Mouse (Mus musculus) heart, postnatal 14 days (tissue): ENCODE results near the gene Clec2g. TPM values are rescaled to one million over a fixed set of nuclear protein-coding genes. Genes with fewer than 3 reads are reported as not detected.
"Not testable (repeated sequence)": the region's sequence is repeated elsewhere in the genome, so short reads cannot be mapped to it uniquely, and the experiment has no call there.

Experiments
- DNase-seq, 2 experiments: peaks; one replicate each; pipeline ENCODE4 v3.0.0; 2021 to 2022
- intact Hi-C: fragments of 180-260 bp; cut with DNase I; formaldehyde crosslinking; loops from one replicate; pipeline ENCODE4 v1.15.1; 2025
- long read RNA-seq, 2 experiments: library from polyadenylated mRNA; stranded (forward); transcript quantifications; one replicate each; pipeline ENCODE4 v2.0.0; 2021
- total RNA-seq, 2 experiments: library from RNA; stranded (reverse); gene quantifications; 2 replicates each; pipeline ENCODE4 v1.2.3; 2021

Clec2g gene
- total RNA-seq: 1 to 10 TPM; 2.7 to 3.4 TPM
- long read RNA-seq, experiment 1: 0 reads
- long read RNA-seq, experiment 2: 0 reads

- intact Hi-C loops, DNase-seq: not testable (repeated sequence)
These were observed at the start of gene Clec2g for GRCm38 (mm10) chr6:128934081-128934480. Gene Clec2g (plus strand): TSS chr6:128934381.

DNA sequence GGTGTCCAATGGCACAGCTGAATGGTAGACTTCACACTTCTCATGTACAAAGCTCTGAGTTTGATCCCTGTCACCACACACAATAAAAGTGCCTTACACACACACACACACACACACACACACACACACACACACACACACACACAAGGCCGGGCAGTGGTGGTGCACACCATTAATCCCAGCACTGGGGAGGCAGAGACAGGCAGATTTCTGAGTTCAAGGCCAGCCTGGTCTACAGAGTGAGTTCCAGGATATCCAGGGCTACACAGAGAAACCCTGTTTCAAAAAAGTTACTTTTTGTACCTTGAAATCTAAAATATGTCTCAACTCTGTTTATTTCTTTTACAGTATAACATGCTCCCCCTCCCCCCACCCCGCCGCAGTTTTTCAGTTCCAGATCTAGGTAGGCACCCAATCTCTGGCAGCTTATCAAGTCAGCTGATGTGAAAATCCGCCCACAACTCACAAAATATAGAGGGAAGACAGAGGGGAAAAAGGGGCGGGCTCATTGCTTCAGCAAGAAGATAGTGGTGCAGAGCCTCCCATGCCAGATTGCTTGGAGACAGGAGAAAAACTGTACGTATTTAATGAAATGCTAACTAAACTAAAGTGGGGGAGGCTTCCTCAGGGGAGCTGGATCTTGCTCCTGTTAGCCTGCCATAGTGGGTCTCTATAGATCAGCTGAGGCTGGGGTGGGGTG lies 46.9 kb upstream of the Clec2g start, which contains the start of gene Clec2i:
TSS of gene Clec2i (plus strand) at position 498 of the 700 bp plus-strand sequence.
- DNase-seq: not testable (repeated sequence)
- intact Hi-C loops: loop anchor here (10.0 kb wide), 1 partner anchor 232 kb away; no protein-coding TSS in a partner anchor

- intact Hi-C loops: loop anchor here (10.0 kb wide), 1 partner anchor 234 kb away; no protein-coding TSS in a partner anchor
- no peak for DNase-seq
These were observed 45.3 kb upstream of the Clec2g start for GRCm38 (mm10) chr6:128888834-128889233.

GRCm38 (mm10) chr6:128890948-128891355 lies 43.2 kb upstream of the Clec2g start, which contains the start of gene BC035044:
Gene BC035044 (minus strand): TSS chr6:128891126.
- DNase-seq: no peak
- intact Hi-C loops: no loop called here

- intact Hi-C loops: no loop called here
These were observed 38.7 kb upstream of the Clec2g start for GRCm38 (mm10) chr6:128895404-128896001.

DNA sequence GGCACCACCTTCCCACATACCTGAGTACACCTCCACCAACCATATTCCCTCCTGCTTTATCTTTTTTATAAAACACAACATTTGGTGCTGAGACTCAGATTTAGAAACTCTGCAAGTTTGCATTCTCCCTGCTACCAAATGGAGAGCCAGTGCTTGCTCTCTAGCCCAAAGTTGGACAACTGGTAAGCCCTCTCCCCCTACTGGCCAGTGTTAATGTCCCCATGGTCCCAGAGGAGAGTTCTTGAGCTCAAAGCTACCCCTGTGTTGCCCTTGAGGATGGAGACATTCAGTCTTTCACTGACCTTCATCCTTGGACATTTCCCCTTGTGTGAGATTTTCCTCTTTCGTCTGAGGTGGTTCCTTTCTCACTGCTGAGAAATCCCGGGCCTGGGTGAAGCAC lies 34.1 kb upstream of the Clec2g start:
- intact Hi-C loops: no loop called here
- no peak for DNase-seq

More at GRCm38 (mm10) chr6:128895404-128896001, 38.7 kb upstream of the Clec2g start:
- no peak for DNase-seq

DNA sequence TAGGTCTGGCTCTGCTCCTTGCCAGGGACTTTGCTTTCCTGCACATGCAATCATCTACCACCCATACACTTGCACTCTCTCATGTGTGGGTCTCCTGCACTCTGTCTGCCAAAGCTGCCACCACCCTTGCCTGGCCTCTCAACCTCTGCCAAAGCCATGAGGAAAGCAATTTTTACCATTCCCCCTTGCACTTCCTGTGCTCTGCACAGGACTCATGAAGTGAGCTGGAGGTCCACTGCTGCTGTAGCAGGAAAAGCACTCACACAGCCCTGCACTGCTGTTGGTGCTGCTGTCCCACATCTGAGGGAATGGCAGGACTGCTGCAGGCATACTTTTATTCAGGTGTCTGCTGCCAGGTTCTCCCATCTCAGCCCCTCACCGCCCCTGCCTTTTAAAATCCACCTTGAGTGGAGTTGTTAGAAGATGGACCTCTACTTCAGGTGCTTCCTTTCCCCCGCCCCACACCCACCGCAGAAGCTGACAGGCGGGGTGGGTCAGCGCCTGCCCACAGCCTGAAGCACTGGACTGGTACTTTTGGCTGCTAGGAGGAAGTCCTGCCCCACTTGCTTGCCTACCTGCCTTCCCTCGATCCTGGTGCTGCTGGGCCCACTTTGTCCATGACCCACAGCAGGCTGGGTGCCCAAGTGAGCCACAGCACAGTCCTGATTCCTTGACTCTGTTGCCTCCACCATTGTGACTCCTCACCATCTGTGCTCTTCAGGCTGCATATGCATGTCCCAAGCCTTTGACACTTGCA lies 33.2 kb upstream of the Clec2g start:
- intact Hi-C loops, DNase-seq: not testable (repeated sequence)

DNA sequence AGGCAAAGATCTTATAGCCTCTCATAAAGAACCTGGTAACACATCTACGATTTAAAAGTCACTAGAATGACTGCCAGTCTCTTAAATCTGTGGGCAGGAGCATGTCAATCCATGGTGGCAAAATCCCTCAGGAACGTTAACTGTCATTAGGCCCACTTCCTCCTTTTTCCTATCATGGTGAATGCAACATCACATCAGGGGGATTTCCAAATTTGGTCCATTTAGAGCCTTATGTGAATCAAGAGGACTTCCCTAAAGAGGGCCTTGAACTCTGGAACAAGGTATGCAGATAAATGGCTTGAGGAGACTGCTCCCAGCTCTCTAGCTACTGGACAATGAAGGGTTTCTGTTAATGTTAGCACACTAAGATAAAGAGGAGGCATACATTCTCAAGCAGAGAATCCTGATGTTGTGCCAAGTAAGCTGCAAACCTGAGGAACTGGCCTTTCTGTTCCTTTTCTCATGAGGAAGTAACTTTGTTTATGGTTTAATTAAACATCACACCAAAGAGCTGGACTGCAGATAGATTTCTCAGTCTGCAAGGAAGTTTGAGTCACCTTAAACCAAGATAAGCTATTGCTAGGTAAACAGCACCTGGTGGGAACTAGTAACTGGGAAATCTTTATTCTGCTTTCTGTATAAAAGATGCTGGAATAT lies 20.5 kb upstream of the Clec2g start:
- intact Hi-C loops: no loop called here
- DNase-seq: no peak

DNA sequence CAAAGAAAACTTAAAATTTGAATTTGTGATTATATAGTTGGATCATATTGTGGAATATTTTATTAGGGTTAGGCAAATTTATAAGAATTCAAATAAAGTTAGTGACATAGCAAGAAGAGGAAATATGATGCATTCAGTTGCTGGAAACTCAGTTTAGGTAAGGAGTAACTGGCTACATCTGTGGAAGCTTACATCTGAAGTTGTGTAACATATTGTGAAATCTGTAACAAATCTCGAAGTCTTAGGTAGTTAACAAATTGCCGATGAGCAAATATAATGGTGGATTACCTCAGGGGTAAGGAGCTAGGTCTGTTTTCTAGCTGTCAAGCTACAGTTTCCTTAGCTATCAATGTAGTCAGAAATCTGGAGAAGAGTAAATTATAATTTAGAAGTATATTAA lies 16.9 kb upstream of the Clec2g start:
- intact Hi-C loops: no loop called here
- DNase-seq: no peak

DNA sequence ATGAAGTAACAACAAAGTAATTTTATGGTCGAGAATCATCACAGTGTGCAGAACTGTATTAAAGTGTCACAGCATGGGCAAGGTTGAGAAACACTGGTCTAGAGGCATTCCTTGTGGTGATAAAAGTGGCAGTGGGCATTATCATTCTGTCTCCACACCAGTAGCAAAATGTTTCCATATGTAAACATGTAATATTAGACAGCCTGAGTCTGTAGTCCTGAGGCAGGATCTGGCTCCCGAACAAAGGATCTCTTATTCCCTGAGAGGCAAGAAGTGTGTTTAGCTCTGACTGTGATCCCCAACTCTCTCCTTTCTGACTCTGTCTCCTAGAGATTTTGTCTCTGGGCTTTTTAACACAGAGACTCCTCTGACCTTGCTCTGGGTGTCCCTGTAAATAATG lies 1.1 kb upstream of the Clec2g start:
- no peak for DNase-seq
- intact Hi-C loops: no loop called here

DNA sequence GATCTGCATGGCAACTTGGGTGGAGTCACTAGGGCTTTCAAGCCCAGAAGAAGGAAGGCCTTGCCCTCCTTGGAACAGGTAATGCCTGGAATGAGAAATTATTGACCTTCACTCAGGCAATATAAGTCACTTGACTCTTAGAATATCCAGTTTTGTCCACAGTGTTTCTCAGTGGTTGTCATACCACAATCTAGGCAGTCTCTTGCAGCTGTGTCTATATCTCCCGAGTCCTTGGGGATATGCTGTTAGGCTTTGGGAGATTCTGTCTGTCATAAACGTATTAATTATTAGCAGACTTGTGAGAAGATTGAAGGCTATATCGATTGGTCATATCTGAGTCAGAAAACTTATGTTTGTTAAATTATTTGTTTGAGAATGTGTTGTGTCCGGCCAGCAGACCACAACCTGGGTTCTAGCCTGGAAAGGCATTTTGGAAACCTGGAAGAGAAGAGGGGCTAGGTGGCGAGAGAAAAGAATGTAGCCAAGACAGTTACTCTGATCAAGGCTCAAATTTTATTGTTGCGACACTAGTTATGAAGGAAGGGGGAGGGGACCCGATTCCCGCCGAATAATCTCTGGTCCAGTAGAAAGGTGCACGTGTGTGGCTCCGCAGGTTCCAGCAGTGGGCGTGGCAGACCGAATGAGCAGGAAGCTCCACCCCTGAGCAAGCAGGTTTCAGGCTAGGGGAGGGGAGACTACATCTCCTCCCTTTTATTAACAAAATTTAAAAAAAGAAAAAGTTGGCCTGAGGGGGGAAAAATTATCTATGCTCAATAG lies 1.9 kb downstream of the Clec2g start:
- DNase-seq, intact Hi-C loops: not testable (repeated sequence)

DNA sequence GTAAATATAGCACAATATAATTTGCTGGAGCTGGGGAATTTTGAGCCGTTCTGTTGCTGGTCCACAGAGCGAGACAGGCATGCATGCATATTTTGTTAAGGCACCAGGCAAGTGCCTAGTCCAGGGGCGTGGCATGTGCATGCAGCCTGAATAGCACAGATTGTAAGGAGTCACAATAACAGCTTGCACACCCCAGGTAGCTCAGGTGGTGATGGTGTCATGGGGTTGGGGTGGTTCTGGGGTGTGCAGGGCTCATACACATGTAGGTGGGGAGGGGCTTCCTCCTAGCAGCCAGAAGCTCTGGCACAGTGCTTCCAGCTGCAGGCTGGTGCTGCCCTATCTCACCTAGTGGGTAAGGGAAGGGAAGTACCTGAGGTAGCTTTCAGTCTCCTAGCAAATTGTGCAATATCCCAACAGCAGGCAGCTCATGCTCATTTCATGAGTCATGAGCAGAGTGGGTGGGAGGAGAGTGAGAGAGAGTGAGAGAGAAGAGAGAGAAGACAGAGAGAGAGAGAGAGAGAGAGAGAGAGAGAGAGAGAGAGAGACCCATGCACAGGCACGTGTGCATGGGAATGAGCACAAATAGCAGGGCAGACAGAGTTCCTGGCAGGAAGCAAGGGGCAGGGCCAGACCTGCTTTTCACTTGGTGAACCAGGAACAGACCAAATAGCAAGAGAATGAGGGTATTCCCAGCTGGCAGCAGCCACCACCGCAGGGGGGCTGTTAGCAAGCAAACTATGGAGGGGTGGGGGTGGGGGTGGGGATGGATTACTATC lies 7.7 kb downstream of the Clec2g start:
- DNase-seq: no peak
- intact Hi-C loops: no loop called here

- no peak for DNase-seq
- intact Hi-C loops: loop anchor here (2.0 kb wide), 1 partner anchor 105 kb away; no protein-coding TSS in a partner anchor
These were observed 11.4 kb downstream of the Clec2g start for GRCm38 (mm10) chr6:128945564-128945963.

DNA sequence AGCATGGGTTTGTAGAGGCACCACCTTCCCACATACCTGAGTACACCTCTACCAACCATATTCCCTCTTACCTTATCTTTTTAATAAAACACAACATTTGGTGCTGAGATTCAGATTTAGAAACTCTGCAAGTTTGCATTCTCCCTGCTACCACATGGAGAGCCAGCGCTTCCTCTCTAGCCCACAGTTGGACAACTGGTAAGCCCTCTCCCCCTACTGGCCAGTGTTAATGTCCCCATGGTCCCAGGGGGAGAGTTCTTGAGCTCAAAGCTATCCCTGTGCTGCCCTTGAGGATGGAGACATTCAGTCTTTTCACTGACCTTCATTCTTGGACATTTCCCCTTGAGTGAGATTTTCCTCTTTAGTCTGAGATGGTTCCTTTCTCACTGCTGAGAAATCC lies 26.9 kb downstream of the Clec2g start:
- no peak for DNase-seq
- intact Hi-C loops: no loop called here

- intact Hi-C loops: not testable (repeated sequence)
These were observed 27.9 kb downstream of the Clec2g start for GRCm38 (mm10) chr6:128962108-128962507.

DNA sequence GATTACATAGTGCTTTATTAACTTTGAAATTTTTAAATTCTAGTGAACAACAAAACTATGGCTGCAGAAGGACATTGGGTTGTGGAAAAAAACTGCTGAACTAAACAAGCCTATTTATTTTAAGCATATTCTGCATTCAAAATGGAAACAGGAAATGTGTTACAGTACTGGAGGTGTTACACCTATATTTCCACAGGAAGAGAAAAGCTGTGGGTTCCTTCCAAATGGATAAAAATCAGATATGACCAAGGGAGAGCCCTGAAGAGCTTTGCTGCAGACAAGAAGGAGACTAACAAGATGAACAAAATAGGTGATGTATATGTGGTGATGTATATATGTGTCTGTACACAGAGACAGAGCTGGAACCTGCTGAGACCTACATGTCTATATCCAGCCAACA lies 30.3 kb downstream of the Clec2g start:
- no peak for DNase-seq
- intact Hi-C loops: no loop called here

More at GRCm38 (mm10) chr6:128962108-128962507, 27.9 kb downstream of the Clec2g start:
- DNase-seq: not testable (repeated sequence)

- no peak for DNase-seq
- intact Hi-C loops: no loop called here
These were observed 34.3 kb downstream of the Clec2g start for GRCm38 (mm10) chr6:128968463-128968862.

DNA sequence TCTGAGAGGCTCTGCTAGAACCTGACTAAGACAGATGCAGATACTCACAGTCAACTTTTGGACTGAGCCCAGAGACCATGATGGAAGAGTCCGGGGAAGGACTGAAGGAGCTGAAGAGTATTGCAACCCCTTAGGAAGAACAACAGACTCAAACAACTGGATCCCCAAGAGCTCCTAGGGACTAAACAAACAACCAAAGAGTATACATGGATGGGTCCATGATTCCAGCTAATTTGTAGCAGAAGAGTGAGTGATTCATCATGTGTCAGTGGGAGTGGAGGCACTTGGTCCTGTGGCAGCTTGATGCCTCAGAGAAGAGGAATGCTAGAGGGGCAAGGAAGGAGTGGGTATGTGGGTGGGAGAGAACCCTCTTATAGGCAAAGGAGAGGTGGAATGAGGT lies 35.6 kb downstream of the Clec2g start:
- no peak for DNase-seq
- intact Hi-C loops: no loop called here
